Mouse (Mus musculus) left cerebral cortex, postnatal 25 days (tissue): ENCODE results near the gene Gatad2a. TPM values are rescaled to one million over a fixed set of nuclear protein-coding genes. Genes with fewer than 3 reads are reported as not detected.
"Not testable (repeated sequence)": the region's sequence is repeated elsewhere in the genome, so short reads cannot be mapped to it uniquely, and the experiment has no call there.

Experiments used
- DNase-seq, 2 experiments: peaks; one replicate each; pipeline ENCODE4 v3.0.0; 2022; ENCODE audit warnings: low spot score in 2 of 2, mixed read lengths in 1 of 2
- intact Hi-C: fragments of 180-260 bp; cut with DNase I; formaldehyde crosslinking; loops from one replicate; pipeline ENCODE4 v1.15.1; 2025
- total RNA-seq, 2 experiments: library from RNA; stranded (reverse); gene quantifications; 2 replicates each; pipeline ENCODE4 v1.2.3; 2021

The Gatad2a gene
- total RNA-seq: 10 to 100 TPM; 24.0 to 27.9 TPM

DNA sequence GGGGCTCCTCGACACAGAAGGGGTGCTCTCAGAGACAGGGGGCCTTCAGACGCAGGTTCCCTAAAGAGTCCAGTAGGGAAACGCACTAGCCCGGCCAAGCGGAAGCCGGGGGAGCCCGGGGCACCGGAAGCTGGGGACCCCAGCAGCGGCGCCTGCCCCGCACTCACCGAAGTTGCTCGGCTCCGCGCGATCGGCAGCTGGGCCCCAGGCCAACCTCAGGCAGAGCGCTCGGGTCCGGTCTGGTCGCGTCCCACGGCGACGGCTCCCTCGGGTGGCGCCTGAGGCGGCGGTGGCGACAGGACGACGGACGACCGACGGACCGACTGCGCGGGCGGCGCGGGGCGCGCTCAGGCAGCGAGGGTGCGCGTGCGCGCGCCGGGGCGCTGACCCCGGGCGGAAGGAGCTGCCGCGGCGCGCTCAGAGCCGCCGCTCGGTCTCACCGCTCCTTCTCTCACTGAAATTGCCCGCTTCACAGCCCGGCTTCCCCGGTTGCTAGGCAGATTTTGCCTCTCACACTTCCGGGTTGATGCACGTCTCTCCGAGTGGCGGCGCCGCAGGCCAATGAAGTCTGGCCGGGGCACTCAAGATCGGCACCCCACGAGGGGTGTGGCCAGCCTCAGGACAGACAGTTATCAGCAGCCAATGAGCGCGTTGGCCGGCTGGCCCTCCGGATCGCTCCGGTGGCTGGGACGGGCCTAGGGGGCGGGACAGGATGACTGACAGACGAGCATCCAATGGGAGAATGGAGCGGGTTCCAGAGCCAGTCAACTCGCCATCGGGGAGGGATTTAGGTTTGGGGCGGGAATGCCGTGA lies at the start of gene Gatad2a:
Gene Gatad2a, minus strand, starts transcription at position 609 of the 813 bp plus-strand sequence.
- DNase-seq: peak; percentile 99 to 100
- intact Hi-C loops: no loop called here

DNA sequence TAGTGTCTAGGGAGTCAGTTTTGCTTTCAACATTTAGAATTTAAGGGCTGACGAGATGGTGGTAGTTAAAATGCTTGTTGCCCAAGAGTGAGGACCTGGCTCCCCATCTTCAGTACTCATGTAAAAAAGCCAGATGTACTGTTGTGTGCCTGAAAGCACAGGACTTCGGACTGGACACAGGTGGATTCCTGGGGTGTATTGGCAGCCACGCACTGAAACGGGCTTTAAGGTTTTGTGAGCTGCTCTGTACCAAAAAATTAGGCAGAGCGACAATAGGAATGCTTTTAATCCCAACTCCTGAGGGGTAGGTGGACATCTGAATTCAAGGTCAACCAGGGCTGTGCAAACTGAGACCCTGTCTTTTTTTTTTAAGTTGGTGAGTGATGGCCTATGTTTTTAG lies 47.8 kb upstream of the Gatad2a start:
- DNase-seq: no peak
- intact Hi-C loops: no loop called here

DNA sequence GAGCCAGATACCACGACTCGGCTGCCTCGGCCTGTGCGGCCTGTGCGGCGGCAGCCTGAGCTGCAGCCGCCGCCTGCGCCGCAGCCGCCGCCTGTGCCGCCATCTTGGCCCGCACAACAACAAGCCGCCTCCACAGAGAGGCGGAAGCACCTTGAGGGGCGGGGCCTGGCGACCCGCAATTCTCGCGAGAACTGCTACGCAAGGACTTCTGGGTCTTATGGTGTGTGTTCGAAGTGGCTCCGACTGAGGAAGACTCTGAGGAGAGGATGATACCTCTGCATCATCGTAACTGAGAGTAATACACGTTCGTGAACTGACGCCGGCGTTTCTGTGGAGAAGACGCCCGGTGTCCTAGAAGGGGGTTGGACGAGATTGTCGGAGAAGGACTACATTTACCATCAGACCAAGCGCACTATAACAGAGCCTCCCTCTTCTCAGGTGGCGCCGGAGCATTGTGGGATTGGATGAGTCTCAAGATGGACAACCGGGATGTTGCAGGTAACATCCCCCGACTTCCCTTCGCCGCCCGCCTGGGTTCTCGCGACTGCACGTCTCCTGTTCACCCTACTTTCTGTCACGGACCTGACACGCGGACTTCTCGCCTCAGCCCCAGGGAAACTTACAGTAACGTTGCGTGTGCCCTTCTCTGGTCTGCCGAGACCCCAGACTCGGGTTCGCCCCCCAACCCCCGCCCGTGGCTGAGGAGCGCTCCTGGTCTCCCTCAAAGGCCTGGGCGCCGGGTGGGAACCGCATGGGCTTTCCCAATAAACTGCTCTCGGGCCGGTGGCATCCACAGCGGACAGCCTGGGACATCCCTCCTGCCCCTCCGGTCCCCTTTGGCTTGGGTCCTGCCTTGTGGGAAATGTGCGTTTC lies 46.6 kb upstream of the Gatad2a start, which contains the start of the genes Mau2 and Sugp1:
Gene Mau2, minus strand, starts transcription at position 152 of the 873 bp plus-strand sequence.
Gene Sugp1, plus strand, starts transcription at position 231 of the 873 bp plus-strand sequence.
- DNase-seq: peak; percentile 97
- intact Hi-C loops: no loop called here

DNA sequence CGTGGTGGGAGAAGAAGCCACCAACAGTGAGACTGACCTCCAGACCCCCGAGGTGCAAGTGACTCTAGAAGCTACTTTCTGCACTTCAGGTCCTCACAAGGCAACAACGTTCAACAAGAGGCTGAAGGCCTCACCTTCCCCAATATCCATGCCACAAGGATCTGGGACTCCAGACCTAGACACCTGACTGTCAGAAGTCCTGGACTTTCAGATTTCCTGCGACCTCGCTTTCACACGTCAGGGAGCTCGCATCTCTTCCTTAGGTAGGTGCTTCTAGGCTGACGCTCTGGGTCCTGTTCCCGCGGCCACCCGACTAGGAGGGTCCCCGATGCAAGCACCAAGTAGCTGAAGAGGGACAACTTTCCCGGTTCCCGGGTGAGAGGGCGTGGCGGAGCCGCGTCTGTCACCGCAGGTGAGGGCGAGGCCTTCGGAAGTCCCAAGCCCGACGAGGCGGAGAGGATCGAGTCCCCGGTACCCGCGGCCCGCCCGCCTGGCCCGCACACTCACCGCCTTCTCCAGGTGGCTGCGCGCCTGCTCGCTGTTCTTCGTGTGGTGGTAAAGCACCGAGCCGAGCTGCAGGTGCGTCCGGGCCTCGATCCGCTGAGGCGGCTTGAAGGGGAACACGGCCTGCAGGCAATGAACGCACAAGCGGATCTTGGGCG lies 45.8 kb upstream of the Gatad2a start:
- no peak for DNase-seq
- intact Hi-C loops: no loop called here

DNA sequence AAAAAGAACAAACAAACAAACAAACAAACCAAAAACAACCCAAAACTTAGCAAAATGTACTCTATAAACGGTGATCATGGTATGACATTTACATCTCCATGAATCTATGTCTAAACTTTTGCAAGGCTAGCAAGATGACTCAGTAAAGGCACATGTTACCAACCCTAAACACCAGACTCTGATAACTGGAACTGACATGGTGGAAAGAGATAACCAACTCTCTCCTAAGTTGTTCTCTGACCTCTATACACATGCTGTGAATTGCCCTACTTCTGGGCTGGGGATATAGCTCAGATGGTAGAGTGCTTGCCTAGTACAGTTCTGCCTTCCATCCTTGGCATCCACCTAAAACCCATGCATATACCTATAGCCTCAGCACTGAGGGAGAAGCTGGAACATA lies 41.8 kb upstream of the Gatad2a start:
- intact Hi-C loops: no loop called here
- DNase-seq: no peak

DNA sequence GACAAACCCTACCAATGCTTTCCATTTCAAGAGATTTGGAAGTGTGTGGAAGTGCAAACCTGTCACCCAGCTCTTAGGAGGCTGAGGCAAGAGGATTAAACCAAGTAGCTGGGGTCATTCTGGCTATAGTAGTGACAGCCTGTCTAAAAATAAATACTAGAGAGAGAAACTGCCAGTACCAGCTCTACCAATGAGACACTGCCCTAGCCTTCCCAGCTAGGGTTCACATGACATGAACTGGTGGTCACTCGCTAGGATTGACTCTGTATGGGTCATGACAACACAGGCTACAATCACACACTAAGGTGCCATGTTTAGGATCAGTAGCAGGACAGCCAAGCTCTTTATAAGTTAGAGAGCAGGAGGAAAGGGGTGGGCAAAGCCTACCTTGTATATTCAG lies 34.1 kb upstream of the Gatad2a start:
- no peak for DNase-seq
- intact Hi-C loops: no loop called here

DNA sequence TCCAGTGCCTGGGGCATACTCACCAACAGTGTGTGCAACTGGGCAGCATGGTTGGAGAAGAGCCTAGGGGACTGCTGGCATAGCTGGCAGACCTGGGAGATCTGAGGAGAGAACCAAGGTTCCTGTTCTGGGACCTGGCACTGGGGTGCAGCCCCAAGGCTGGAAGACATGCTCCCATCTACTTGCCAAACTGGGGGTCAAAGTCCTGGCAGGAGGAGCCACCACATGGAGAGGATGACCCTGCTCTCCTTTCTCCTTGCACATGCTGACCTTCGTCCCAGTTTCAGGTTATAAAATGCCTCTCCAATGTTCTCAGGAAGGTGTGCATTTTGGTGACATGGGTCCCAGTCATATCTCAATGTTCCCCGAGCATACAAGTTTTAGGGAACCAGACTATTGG lies 30.0 kb upstream of the Gatad2a start:
- intact Hi-C loops: no loop called here
- DNase-seq: no peak

DNA sequence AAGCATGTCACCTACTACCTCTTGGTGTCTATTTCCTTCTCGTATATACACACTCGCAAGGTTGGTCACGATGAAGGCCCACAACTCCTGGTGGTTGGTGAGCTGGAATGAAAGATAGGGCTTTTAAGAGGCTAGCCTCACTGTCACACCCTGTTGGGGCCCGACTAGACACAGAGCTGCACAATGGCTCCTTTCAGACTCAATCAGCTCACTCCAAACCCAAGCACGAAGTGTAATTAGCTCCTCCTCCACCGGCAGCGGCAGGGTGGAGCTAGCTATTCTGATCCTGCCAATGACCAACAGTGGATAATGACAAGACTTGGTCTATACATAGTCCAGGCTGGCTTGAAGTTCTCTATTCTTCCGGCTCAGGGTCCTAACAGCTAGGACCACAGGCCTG lies 27.4 kb upstream of the Gatad2a start:
- peak in 1 of 2 experiments; percentile 24 for DNase-seq
- intact Hi-C loops: no loop called here

DNA sequence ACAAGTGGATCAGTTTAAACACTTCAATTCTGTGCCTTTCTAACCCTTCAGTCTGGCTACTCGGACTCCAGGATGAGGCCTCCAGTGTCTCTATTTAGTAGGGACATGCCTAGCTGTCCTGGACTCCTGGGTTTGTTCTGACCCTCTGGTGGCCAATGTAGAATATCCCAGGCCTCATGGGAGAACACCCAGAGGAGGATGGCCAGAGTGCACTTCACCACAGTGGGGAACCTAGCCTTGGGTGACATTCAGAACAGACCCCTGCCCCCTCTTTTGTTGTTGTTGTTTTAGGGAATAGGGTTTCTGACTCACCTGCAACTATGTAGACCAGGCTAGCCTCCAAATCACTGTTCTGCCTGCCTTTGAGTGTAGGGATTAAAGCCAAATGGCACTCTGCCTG lies 18.8 kb upstream of the Gatad2a start:
- intact Hi-C loops: no loop called here
- no peak for DNase-seq

DNA sequence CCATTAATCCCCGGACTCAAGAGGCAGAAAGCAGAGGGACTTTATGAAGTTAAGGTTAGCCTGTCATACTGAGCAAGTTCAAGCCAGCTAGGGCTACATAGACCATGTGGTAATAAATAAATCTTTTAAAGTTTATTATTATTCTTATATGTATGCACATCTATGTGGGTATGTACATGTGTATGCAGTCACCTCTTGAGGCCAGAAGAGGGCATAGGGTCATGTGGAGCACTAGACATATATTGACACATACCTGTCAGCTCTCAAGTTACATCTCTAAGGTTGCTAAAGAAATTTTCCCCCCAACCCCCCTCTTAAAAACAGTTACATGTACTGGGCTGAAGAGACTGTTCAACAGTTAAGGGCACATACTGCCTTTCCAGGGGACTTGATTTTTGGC lies 16.6 kb upstream of the Gatad2a start:
- DNase-seq: no peak
- intact Hi-C loops: no loop called here

DNA sequence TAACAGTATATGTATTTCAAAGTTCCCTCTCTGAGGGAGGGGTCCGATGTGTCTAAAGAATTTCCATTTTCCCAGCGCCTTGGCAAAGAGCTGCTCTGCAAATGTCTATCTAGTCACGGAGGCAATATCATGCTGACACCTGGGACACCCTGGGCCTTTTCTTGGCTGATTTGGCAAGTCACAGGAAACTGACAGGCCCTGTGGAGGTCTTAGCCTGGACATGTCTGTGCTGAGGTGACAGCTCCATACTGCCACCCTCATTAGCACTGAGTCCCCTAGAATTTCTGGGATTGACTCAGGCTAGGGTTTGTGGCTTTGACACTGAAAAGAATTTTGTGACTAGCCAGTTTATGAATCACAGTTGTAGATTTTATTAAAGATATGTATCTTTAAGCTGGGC lies 16.2 kb upstream of the Gatad2a start:
- no peak for DNase-seq
- intact Hi-C loops: no loop called here

DNA sequence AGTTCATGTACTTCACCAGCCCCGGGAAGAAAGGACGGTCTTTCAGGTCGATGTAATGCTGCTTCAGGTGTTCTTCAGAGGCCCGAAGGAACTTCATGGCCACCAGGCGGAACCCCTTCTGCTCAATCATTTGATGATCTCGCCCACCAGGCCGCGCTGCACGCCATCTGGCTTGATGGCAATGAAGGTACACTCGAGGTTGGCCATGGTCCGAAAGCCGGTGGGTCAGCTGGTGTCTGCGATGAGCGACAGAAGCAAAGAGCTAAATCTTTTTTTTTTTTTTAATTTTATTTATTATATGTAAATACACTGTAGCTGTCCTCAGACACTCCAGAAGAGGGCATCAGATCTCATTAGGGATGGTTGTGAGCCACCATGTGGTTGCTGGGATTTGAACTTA lies 14.6 kb upstream of the Gatad2a start:
- intact Hi-C loops, DNase-seq: not testable (repeated sequence)

DNA sequence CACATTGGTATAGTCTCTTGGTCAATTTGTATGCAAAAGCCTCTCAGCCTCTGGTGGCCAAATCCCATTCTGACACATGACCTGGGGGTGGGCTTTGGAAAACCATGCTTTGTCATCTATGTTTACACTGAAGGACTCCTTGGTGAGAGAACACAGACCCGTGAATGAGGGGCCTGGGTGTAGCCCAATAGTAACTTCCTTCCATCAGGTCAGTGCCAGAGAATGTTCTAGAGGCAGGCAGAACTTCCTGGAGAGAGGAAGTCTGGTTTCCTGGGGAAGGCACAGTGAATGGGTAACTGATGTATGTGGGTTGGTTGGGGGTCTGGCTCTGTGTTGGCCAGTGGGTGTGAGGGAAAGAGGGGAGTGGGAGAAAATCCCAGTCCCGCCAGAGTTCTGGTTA lies 9.0 kb upstream of the Gatad2a start:
- no peak for DNase-seq
- intact Hi-C loops: no loop called here

DNA sequence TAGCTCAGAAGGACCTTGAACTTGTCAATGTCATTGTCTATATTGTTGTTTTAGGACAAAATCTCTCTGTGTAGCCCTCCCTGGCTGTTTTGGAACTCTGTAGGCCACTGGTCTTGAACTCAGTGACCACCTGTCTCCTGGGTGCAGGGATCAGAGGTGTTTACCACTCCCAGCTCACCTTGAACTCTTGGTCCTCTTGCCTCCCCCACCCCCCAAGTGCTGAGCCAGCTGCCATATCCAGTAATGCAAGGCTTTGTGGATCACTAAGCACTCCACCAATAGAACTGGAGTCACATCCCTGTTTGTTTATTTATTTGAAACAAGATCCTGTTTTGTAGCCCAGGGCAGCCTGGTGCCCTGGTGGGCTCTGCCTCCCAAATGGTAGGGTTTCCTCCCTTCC lies 8.2 kb upstream of the Gatad2a start:
- intact Hi-C loops: no loop called here

DNA sequence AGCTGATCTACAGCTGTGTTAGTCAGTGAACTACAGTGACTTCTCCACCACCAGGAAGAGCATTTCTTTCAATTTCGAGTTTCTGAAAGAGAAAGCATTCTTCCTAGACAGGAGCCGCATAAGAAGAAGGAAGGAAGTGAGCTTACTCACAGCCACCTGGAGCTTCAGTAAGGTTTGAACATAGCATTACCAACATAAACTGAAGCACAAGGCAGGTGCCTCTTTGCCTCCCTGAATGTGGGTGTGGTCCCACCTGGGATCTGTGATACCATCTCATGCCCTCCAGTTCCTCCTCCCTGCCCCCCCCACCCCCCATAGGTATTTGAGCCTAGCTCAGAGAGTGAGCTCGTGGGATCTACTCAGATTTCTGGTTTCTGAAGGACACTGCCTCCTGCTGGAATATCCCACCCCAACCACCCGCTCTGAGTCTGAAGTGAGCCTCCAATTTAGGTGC lies 7.0 kb upstream of the Gatad2a start:
- no peak for DNase-seq
- intact Hi-C loops: no loop called here

More for the DNA sequence above, 8.2 kb upstream of the Gatad2a start:
- no peak for DNase-seq

DNA sequence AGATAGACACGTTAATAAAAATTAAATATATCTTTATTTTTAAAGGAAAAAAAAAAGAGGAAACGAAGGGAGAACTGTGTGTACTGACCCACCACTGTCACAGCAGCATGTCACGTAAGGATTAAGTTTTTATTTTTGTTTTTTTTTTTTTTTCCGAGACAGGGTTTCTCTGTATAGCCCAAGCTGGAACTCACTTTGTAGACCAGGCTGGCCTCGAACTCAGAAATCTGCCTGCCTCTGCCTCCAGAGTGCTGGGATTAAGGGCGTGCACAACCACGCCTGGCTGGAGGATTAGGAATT lies 5.7 kb upstream of the Gatad2a start:
- intact Hi-C loops: loop anchor here (1.0 kb wide), 1 partner anchor 83 kb away; no protein-coding TSS in a partner anchor
- not testable (repeated sequence) for DNase-seq

DNA sequence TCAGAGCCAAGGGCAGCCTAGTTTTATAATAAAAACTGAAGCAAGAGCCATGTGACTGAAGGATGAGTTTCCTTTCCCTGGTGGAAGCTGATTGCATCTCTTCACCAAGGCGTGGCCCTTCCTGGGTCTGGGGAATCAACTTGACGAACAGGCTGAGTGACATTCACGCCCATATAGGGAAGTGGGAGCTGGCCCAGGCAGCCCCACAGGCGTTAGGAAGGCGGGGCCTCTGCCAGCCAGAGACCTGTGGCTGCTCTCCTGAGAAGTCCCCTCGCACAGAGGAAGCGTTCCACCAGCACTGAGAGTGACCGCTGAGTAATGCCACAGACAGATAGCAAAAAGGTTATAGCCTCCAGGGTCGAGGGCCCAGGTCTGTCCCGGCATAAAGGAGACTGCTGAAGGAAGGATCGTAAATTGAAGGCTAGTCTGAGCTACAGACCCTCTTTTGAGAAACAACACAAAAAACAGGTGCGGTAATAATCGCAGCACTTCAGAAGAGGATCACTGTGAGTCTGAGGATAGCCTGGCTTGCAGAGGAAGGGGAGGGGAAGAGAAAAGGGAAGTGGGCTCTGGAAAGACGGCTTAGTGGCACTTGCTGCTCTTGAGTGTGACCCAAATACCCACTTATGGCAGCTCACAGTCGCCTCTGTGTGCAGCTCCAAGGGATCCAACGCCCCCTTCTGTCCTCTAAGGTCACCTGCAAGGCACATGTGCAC lies 5.2 kb upstream of the Gatad2a start:
- peak in 1 of 2 experiments; percentile 29 for DNase-seq
- intact Hi-C loops: loop anchor here (1.0 kb wide), 1 partner anchor 82 kb away; no protein-coding TSS in a partner anchor

DNA sequence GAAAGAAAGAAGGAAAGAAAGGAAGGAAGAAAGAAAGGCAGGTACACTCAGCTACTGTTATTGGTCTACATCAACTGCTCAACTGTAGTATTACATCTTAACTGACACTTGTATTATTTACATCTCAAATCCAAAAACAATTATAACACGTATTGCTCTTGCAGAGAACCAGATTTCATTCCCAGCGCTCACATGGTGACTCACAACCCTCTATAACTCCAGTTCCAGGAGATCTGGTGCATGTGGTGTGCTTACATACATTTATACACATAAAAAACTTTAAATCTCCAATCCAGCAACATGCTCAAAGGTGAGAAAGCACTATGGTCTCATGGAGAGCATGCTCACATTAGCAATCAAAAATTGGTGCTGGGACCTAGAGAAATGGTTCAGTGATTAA lies 4.0 kb upstream of the Gatad2a start:
- intact Hi-C loops: no loop called here
- no peak for DNase-seq

DNA sequence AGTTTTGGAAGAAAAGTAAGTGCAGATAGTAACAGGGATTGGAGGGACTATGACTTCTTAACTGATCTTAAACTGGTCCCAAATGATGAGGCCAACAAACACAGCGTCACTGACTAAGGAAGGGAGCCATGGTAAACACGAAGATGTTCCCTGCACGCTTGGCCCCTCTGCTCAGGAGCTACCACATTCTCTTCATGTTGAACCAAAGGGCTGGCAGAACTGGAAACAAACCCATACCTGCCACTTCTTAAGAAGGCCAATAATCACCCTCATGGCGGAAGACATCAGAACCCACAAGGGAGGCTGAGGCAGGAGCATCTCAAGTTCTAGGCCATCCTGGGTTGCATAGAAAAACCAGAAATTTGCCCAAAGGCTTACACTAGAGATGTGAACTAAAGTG lies 3.1 kb upstream of the Gatad2a start:
- intact Hi-C loops: no loop called here
- no peak for DNase-seq
